Comparison of ENCODE assay signal across 10 mouse cellular contexts in genomic region chr5:144542711-144543308, GRCm38 (mm10). TPM values are rescaled to one million over a fixed set of nuclear protein-coding genes. Genes with fewer than 3 reads are reported as not detected.
DNase-seq lines count a peak whose midpoint lies in the region; ATAC-seq lines count a peak whose summit lies in the region.
"Had no signal": no experiment of that assay in that cellular context is flagged by ENCODE, and none has a peak within 500 bp of the region (broad histone marks: within the 10 kb centered on the region; RNA-seq: fewer than 3 reads in every experiment).

No protein-coding gene starts in this region.

- peak overlapping the region; percentile 71 for H3K27ac ChIP-seq in midbrain, embryonic 12.5 days (replicated peaks)
- no peak overlapping the region for H3K27ac ChIP-seq in liver, embryonic 12.5 days
- H3K27ac ChIP-seq: heart, embryonic 15.5 days; stomach, postnatal 0 days had no signal

- no peaks in the 10 kb centered on the region for H3K9me3 ChIP-seq in midbrain, embryonic 12.5 days
- H3K9me3 ChIP-seq in liver, embryonic 12.5 days (replicated peaks): no peaks in the 10 kb centered on the region
- H3K9me3 ChIP-seq: heart, embryonic 15.5 days had no signal

- peaks cover 30% of the 10 kb centered on the region for H3K4me1 ChIP-seq in midbrain, embryonic 12.5 days
- 0 out of 2 replicates have a peak, but pooled peaks cover 3% of the 10 kb centered on the region for H3K4me1 ChIP-seq in liver, embryonic 12.5 days

- H3K4me3 ChIP-seq in midbrain, embryonic 12.5 days: no peak overlapping the region
- no peak overlapping the region for H3K4me3 ChIP-seq in liver, embryonic 12.5 days
- H3K4me3 ChIP-seq: heart, embryonic 15.5 days had no signal

- no peak overlapping the region for H3K9ac ChIP-seq in midbrain, embryonic 12.5 days (replicated peaks)
- no peak overlapping the region for H3K9ac ChIP-seq in liver, embryonic 12.5 days
- H3K9ac ChIP-seq: heart, embryonic 15.5 days had no signal

- H3K4me2 ChIP-seq in midbrain, embryonic 12.5 days (replicated peaks): peak overlapping the region; percentile 28
- no peak overlapping the region for H3K4me2 ChIP-seq in liver, embryonic 12.5 days
- H3K4me2 ChIP-seq: heart, embryonic 15.5 days had no signal

- H3K27me3 ChIP-seq in midbrain, embryonic 12.5 days: peaks cover 35% of the 10 kb centered on the region
- peaks cover 43% of the 10 kb centered on the region for H3K27me3 ChIP-seq in liver, embryonic 12.5 days (replicated peaks)

- 14% methylated on average over 12 of the region's 12 CpGs for WGBS in midbrain, embryonic 12.5 days
- 14% methylated on average over 12 of the region's 12 CpGs for WGBS in liver, embryonic 12.5 days (ENCODE audit: insufficient replicate concordance)

- H3K36me3 ChIP-seq in midbrain, embryonic 12.5 days: no peaks in the 10 kb centered on the region
- no peaks in the 10 kb centered on the region for H3K36me3 ChIP-seq in liver, embryonic 12.5 days
- H3K36me3 ChIP-seq: heart, embryonic 15.5 days had no signal

- DNase-seq in lung, postnatal 10 days: peak; percentile 21
- DNase-seq in lung, postnatal 4 days: no peak
- DNase-seq in frontal cortex, postnatal 14 days (ENCODE audit: low spot score in 2 of 2): peak; percentile 36 to 46
- DNase-seq in urinary bladder, postnatal 4 days (ENCODE audit: low spot score in 2 of 2): no peak
- no peak for DNase-seq in adipocyte (ENCODE audit: low spot score)
- DNase-seq: lung, adult 18-20 months had no signal

- ATAC-seq in midbrain, embryonic 12.5 days (ENCODE audit: low FRiP score, low read depth): peak; percentile 68
- ATAC-seq in liver, embryonic 12.5 days: no peak

RNA-seq across cellular contexts. Expression of gene Nptx2, which starts 2.9 kb away (rescaled TPM):
- 1.8 and 2.4 TPM in 2 replicates for polyA plus RNA-seq in midbrain, embryonic 12.5 days (2016; fragmentation: Nextera tagmentation; extraction: Ambion mirVana)
- polyA plus RNA-seq in liver, embryonic 12.5 days (2016; fragmentation: Nextera tagmentation; extraction: Ambion mirVana): 0.06 TPM in 1 of 2 replicates, not detected in the other

Comparison
In these comparisons a context has a peak if more than half of its experiments do, and no peak if none do; other contexts are left out.
1. DNase-seq: peak in lung, postnatal 10 days (single experiment) and frontal cortex, postnatal 14 days (2 of 2); none in lung, postnatal 4 days (0 of 2), urinary bladder, postnatal 4 days (0 of 2) and adipocyte (single experiment).